Mouse (Mus musculus) urinary bladder, postnatal 36 days (tissue): Measurements from ENCODE around the gene Ager.
A peak's percentile ranks its signal among the peaks of the same experiment; 100 is the strongest.

Source experiments
- DNase-seq, 2 experiments: peaks; one replicate each; pipeline ENCODE4 v3.0.0; 2022; ENCODE audit warnings: low spot score in 2 of 2, mixed read lengths in 1 of 2

Ager gene

DNA sequence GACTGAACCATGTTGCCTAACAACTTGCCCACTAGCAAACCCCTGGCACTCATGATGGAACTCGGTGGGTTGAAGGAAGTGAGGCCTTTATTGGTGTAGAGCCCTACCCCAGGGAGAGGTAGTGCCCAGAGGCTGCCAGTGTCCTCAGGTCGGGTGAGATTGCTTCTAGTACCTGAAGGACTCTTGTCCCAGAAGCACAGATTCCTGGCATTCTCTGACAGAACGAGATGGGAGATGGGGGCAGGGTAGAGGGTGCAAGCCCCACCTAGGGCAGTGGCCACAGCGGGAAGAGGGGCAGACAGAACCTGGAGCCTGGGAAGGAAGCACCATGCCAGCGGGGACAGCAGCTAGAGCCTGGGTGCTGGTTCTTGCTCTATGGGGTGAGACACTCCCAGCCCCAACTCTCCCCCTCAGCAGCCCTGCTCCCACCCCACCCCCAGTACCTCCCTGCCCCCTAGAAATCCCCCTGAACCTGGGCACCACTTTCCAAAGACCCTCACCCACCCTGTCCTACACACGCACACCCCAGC is at the start of gene Ager:
TSS of gene Ager (plus strand) at position 297 of the 530 bp plus-strand sequence.
- no peak for DNase-seq

GRCm38 (mm10) chr17:34549156-34549555 is 48.5 kb upstream of the Ager start:
- no peak for DNase-seq

DNA sequence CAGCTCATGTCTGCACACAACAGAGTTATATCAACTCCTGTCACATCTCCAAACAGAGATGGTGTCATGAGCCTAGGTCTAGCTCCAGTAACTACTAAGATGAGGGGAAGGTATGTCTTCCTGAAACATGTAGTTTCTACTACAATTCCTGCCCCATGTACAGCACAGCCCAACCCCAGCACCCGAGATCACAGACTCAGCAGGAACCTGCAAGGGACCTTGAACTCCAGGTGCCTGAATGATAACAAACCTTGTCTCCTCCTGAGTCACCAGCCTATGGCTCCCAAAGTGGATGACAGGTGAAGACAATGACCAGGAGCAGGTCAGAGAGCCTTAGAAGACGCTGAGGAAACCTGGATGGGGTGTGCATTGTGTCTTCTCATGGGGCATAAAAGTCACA is 47.8 kb upstream of the Ager start:
- DNase-seq: no peak

DNA sequence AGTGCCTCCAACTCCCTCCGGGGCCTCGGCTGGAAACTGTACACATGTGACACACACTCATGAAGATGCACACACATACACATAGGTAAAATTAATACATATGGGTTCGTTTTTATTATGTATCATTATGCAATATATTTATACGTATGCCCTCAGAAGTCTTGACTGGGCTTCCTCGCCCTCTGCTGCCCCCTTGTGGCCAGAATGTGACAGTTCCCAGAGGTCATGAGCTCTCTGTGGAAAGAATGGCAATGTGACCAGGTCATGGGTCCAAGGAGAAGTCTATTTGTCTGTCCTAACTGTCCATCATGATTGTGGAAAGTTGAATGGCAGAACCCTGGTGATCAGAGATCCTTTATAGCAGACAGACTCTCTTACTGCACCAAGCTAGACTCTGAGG is 42.2 kb upstream of the Ager start:
- peak; percentile 70 to 79 for DNase-seq

DNA sequence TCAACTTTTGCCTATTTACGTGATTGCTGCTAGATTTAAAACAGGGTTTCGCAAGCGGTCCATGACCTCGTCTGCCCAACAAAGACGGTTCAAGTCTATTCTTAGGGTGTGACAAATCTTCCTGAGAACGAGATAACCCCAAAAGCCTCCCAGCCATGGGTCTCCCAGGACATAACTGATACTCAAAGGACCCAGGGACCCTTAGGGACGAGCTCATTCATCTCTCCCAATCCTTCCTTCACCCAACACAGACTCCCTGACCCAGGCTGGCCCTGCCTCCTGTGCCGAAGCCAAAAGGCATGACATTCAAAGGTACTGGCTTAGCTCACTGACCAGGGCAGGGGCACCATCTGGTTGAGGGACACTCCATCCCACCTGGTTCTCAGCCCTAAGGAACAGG is 41.3 kb upstream of the Ager start:
- DNase-seq: no peak

DNA sequence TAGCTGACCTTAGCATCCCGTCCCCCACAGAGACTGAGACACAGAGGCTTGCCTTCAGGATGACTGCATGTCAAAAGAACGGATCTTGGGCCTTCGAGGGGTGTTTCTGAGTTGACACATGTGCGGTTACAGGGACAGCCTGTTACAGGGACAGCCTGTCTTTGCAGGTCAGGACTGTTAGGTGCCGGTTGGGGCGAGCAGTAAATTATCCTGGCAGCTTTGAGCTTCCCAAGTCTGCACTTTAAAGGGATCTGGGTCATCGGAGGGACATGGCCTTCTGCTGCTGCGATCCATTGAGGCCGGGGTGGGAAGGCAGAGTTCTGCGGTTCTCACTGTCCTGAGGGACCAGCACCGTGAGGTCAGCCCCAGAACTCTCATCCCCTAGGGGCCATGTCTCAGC is 40.3 kb upstream of the Ager start:
- no peak for DNase-seq

GRCm38 (mm10) chr17:34559116-34559515 is 38.5 kb upstream of the Ager start:
- DNase-seq: no peak

GRCm38 (mm10) chr17:34559895-34560294 is 37.8 kb upstream of the Ager start:
- no peak for DNase-seq

GRCm38 (mm10) chr17:34560438-34560837 is 37.2 kb upstream of the Ager start:
- DNase-seq: no peak

GRCm38 (mm10) chr17:34561200-34561599 is 36.5 kb upstream of the Ager start:
- DNase-seq: no peak

DNA sequence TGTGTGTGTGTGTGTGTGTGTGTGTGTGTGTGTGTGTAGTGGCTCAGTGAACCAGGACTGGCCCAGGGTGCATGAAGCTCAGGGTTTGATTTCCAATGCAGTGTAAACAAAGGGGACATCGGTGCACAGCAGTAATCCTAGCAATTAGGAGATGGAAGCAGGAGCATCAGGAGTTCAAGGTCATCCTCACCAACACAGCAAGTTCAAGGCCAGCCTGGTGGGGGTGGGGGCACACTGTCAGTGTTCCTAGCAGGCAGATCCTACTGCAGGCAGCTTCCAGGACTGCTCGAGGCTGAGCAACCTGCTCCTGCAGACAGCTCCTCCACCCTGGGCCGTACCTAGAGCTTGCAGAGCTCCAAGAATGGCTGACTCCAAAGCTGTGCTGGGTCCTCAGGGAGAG is 35.1 kb upstream of the Ager start:
- DNase-seq: no peak

DNA sequence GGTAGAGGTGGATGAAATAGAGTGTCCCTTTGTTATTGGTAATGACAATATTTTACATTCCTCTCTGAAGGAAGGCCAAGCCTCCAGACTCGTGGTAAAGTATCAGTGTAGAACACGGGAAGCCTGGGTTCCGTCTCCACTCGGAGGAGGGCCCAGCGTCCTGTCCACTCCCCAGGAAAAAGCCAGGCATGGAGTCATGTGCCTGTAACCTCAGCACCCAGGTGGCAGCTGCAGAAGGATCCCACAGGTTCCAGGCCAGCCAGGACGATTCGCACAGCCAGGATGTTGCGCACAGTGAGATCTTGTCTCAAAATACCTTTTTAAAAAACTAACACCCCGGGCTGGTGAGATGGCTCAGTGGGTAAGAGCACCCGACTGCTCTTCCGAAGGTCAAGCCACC is 34.3 kb upstream of the Ager start:
- DNase-seq: no peak

- DNase-seq: no peak
Measured at GRCm38 (mm10) chr17:34564003-34564421, 33.6 kb upstream of the Ager start, which contains the start of gene Notch4. Notch4 (plus strand) TSS chr17:34564268.

DNA sequence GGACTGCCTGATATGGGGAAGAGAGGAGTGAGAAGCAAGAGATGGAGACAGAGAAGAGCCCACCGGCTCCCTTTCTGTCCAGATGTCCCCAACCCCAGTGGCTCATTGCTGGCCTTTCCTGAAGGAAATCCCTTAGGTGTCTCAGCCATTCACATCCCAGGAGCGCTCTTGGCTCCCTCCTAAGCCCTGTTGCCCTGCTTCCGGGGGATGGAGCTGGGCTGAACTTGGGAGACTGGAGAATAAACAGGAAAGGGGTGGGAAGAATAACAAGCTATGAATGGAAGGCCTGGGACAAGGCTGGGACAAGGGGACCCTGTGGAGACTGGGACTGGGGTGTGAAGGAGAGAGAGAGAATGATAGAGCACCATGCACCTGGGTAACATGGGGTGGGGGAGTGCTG is 32.9 kb upstream of the Ager start:
- DNase-seq: no peak

DNA sequence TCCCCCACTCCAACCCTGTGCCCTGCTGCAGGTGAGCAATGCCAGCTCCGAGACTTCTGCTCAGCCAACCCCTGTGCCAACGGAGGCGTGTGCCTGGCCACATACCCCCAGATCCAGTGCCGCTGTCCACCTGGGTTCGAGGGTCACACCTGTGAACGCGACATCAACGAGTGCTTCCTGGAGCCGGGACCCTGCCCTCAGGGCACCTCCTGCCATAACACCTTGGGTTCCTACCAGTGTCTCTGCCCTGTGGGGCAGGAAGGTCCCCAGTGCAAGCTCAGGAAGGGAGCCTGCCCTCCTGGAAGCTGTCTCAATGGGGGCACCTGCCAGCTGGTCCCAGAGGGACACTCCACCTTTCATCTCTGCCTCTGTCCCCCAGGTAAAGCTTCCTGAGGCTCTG is 30.4 kb upstream of the Ager start:
- no peak for DNase-seq

GRCm38 (mm10) chr17:34568421-34568820 is 29.2 kb upstream of the Ager start:
- no peak for DNase-seq

DNA sequence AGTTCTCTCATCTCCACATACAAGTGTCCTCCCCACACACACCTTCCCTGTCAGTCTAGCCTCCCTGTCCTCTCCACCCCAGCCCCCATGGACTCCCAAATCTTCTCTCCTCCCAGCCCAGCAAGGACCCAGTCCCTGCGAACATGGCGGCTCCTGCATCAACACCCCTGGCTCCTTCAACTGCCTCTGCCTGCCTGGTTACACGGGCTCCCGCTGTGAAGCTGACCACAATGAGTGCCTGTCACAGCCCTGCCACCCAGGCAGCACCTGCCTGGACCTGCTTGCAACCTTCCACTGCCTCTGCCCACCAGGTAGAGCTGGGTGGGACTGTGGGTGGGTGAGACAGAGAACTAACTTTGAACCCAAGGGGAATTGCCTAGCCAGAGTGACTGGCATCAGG is 27.7 kb upstream of the Ager start:
- DNase-seq: no peak

GRCm38 (mm10) chr17:34571875-34572274 is 25.8 kb upstream of the Ager start:
- no peak for DNase-seq

DNA sequence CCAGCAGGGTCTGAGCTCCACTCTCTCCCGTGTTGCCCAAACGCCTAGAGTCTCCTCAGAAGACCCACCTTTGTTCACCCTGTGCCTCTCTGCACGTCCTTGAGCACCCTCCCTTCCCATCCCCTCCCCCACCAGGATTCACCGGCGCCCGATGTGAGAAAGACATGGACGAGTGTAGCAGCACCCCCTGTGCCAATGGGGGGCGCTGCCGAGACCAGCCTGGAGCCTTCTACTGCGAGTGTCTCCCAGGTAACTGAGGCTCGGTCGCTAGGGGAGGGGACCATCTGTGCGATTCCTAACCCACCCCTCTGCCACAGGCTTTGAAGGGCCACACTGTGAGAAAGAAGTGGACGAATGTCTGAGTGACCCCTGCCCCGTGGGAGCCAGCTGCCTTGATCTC is 25.3 kb upstream of the Ager start:
- DNase-seq: no peak

DNA sequence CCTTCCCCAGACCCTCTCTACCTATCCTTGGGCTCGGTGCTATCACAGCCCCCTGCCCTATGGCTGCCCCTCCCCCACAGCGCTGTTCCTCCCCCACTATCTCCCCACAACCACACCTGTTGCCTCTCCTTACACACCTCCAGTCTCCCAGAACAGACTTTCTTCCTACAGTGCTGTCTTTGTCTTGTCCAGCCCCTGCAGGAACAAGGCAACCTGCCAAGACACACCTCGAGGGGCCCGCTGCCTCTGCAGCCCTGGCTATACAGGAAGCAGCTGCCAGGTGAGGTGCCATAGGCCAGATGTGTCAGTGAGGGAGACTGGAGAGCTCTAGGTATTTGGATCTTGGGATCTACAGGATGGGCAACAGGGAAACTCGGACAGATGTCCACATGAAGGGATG is 21.1 kb upstream of the Ager start:
- DNase-seq: no peak

DNA sequence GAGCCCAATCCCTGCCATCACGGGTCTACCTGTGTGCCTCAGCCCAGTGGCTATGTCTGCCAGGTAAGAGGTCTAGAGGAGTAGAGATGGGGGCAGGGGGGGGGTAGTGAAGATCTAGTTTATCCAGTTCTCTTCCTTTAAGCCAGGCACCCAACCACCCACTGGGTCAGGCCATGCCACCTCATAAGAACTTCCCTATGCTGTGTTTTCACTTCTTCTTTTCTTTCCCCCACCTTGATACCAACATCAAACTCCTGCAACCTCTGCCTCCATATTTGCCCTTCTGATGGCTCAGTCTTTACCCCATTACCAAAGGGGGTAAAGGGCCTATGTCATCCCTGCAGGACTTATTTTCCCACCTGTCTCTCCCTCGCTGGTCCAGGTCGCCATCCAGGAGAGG is 19.6 kb upstream of the Ager start:
- no peak for DNase-seq

DNA sequence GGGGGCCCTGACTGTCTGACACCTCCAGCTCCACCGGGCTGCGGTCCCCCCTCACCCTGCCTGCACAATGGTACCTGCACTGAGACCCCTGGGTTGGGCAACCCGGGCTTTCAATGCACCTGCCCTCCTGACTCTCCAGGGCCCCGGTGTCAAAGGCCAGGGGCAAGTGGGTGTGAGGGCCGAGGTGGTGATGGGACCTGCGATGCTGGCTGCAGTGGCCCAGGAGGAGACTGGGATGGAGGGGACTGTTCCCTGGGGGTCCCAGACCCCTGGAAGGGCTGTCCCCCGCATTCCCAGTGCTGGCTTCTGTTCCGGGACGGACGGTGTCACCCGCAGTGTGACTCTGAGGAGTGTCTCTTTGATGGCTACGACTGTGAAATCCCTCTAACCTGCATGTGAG is 15.1 kb upstream of the Ager start:
- DNase-seq: no peak

DNA sequence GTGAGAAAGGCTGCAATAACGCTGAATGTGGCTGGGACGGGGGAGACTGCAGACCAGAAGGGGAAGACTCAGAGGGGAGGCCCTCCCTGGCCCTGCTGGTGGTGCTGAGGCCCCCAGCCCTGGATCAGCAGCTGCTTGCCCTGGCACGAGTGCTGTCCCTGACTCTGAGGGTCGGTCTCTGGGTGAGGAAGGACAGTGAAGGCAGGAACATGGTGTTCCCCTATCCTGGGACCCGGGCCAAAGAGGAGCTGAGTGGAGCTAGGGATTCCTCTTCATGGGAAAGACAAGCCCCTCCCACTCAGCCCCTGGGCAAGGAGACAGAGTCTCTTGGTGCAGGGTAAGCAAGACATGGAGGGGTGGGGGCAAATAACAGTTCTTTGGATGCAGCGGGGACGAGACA is 14.3 kb upstream of the Ager start:
- DNase-seq: no peak

GRCm38 (mm10) chr17:34583819-34584218 is 13.8 kb upstream of the Ager start:
- DNase-seq: no peak

DNA sequence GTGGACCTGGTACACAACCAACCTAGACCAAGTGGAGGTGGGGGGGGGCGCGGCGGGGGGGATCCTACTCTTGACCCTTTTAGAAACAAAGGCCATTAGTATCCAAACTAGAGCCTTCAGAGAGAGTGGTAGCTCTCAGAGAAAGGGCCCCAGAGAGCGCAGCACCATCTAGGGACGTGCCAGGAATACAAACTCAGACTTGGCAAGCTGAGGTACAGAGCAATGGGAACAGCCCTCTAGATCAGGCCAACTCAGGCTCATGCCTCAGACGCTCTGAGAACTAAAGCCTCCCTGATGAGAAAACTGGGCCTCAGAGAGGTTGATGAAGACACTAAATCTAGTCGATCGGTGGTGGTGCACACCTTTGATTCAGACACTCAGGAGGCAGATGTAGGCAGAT is 12.5 kb upstream of the Ager start:
- DNase-seq: no peak
